8 mouse cellular contexts compared by ENCODE assay signal in the genomic region with DNA sequence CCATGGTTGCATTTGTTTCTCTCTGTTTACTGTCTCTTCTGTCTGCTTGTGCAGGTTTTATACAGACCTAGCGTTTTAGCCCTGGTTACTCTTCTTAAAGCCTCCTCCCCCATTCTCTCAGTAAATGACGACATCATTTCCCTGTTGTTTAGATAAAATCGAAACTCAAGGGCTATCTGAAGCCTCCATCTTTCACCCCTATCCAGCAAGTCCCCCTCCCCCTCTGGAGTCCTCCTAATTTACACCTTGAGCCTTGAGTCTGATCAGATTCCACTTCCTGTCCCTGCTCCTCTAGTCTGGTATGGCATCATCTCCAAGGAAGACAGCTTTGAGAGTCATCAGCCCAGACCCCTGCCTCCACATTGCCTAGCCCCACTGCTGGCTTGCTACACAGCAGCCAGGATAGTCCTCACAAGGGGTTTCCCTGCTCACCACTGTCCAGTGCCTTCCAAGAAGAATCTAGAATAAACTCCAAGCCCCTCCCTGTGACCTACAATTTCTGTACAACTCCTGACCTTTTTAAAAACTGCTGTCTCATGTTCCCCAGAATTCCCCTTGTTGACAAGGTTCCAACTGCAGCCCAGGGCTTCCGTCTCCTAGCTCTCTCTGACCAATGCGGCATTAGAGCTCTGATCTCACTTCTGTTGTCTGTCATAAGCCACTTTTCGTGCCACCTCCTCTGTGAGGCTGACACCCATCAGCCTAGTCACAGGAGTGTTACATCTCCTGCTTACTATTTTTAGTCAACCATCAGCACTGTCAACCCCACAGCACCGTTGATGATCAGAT. TPM values are rescaled to one million over a fixed set of nuclear protein-coding genes. Genes with fewer than 3 reads are reported as not detected.
DNase-seq lines count a peak whose midpoint lies in the region; ATAC-seq lines count a peak whose summit lies in the region.

No protein-coding gene starts in this region.

- no peaks in the 10 kb centered on the region for H3K36me3 ChIP-seq in midbrain, embryonic 15.5 days (replicated peaks)

- H3K9me3 ChIP-seq in midbrain, embryonic 15.5 days = no peaks in the 10 kb centered on the region

- no peak overlapping the region for H3K27ac ChIP-seq in midbrain, embryonic 15.5 days

- ATAC-seq in erythroid progenitor cell, adult 5-6 weeks (replicated peaks; ENCODE audit: low FRiP score, poor library complexity, severe bottlenecking) = peak; percentile 49; the same call in 1 of the 2 replicates
- no peak for ATAC-seq in midbrain, embryonic 15.5 days (replicated peaks)

- H3K4me1 ChIP-seq in midbrain, embryonic 15.5 days = no peaks in the 10 kb centered on the region

- no peak overlapping the region for H3K4me2 ChIP-seq in midbrain, embryonic 15.5 days

- DNase-seq in gastrocnemius, adult 8-10 months (ENCODE audit: low spot score in 2 of 2) = peak; percentile 21 to 45
- DNase-seq in gastrocnemius, postnatal 10 days = no peak
- peak; percentile 14 for DNase-seq in liver
- peak; percentile 77 for DNase-seq in skeletal muscle tissue, adult 2 months (ENCODE audit: low read depth, low spot score)
- DNase-seq in urinary bladder, postnatal 4 days (ENCODE audit: low spot score in 2 of 2) = no peak
- no peak for DNase-seq in spleen, adult 12 weeks (ENCODE audit: low spot score)

- H3K9ac ChIP-seq in midbrain, embryonic 15.5 days = no peak overlapping the region

- H3K4me3 ChIP-seq in midbrain, embryonic 15.5 days = no peak overlapping the region

- 68% methylated on average over 7 of the region's 7 CpGs for WGBS in midbrain, embryonic 15.5 days

- no peaks in the 10 kb centered on the region for H3K27me3 ChIP-seq in midbrain, embryonic 15.5 days (replicated peaks)

RNA-seq across cellular contexts. Expression of a gene that starts 16.8 kb away (rescaled TPM):
- not detected for total RNA-seq in gastrocnemius, adult 8-10 months (2022)
- not detected for total RNA-seq in gastrocnemius, postnatal 10 days (2021)
- total RNA-seq in erythroid progenitor cell, adult 5-6 weeks (2015; ENCODE audit: low replicate concordance) = not detected in 2 replicates
- total RNA-seq in erythroid progenitor cell, adult 5-6 weeks (2017; ENCODE audit: low replicate concordance) = not detected in 2 replicates
- polyA plus RNA-seq in midbrain, embryonic 15.5 days (2015; fragmentation: Nextera tagmentation; extraction: Ambion mirVana) = not detected in 2 replicates

Comparison
In these comparisons a context has a peak if more than half of its experiments do, and no peak if none do; other contexts are left out.
1. DNase-seq: peak in gastrocnemius, adult 8-10 months (2 of 2), liver (single experiment) and skeletal muscle tissue, adult 2 months (single experiment); none in gastrocnemius, postnatal 10 days (single experiment), urinary bladder, postnatal 4 days (0 of 2) and spleen, adult 12 weeks (single experiment).